Mouse (Mus musculus): Measurements from ENCODE around the gene Frmd4a. TPM values are rescaled to one million over a fixed set of nuclear protein-coding genes. Genes with fewer than 3 reads are reported as not detected.

Gene Frmd4a
- polyA plus RNA-seq (2015; fragmentation: Nextera tagmentation; extraction: Ambion mirVana) = 72.7 and 76.4 TPM in 2 replicates

DNA sequence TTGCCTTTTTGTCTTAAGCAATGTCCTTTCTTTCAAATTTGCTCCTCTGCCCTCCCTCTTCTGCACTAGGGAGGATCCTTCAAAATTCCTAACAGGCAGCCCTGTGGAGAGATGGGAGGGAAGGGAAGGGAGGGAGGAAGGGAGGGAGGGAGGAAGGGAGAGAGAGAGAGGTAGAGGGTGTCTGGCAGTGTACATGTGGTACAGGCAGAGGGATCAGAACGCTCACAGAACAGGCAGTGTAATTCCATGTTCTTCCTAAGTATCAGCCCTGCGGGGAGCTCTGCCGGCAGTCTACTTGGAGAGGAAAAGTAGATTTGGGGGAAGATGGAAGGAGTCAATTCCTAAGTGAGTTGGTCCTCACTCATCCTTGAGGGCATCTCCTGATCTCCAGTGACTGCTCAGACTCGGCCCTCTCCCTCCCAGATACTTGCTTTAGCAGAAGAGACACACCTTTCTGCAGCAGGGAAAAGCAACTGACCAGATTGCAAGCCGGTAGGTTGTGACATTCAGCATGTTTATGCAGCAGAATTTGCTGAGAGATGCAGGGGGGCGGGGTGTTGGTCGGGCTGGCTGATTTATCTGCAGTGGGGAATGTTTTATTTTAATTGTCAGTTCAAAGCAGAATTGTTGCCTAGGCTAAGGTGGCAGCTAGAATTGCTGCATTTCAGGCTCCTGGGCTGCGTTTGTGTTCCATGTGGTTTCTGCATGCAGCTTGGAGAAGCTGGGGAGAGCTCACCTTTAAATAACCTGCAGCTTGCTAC, at the start of gene Frmd4a:
Frmd4a (plus strand) TSS at position 190 of the 761 bp plus-strand sequence.
- peak within 1 kb of the TSS; percentile 68 for H3K27ac ChIP-seq (replicated peaks)
- H3K4me2 ChIP-seq (replicated peaks) = peak within 1 kb of the TSS; percentile 31
- H3K4me3 ChIP-seq = peak within 1 kb of the TSS; percentile 35
- H3K9ac ChIP-seq (replicated peaks) = peak within 1 kb of the TSS; percentile 37
- H3K9me3 ChIP-seq = no peaks in the 10 kb centered on the region
- peak; percentile 80; the same call in 1 of the 2 replicates for ATAC-seq (replicated peaks)
- 44% methylated on average over 8 of the region's 8 CpGs for WGBS
- H3K27me3 ChIP-seq = no peaks in the 10 kb centered on the region
- H3K4me1 ChIP-seq = peaks cover 22% of the 10 kb centered on the region
- no peaks in the 10 kb centered on the region for H3K36me3 ChIP-seq

DNA sequence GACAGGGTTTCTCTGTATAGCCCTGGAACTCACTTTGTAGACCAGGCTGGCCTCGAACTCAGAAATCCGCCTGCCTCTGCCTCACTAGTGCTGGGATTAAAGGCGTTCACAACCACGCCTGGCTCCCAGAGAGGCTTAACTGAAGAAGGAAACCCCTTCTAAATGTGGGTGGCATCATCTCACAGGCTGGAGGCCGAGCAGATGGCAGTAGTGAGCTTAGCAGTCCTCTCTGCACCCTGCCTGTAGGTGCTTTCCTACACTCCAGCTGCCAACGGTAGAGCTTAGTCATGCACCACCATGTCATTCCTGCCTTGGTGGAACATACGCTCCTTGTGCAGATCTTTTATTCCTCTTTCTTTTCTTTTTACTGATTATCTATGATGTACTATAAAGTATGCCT, 28.6 kb upstream of the Frmd4a start:
- WGBS = 87% methylated on average over 7 of the region's 7 CpGs
- H3K36me3 ChIP-seq = no peaks in the 10 kb centered on the region
- no peaks in the 10 kb centered on the region for H3K9me3 ChIP-seq
- no peaks in the 10 kb centered on the region for H3K4me1 ChIP-seq
- H3K9ac ChIP-seq (replicated peaks) = no peak overlapping the region
- H3K27me3 ChIP-seq = no peaks in the 10 kb centered on the region
- no peak overlapping the region for H3K27ac ChIP-seq (replicated peaks)
- H3K4me3 ChIP-seq = no peak overlapping the region
- ATAC-seq (replicated peaks) = no peak
- no peak overlapping the region for H3K4me2 ChIP-seq (replicated peaks)

DNA sequence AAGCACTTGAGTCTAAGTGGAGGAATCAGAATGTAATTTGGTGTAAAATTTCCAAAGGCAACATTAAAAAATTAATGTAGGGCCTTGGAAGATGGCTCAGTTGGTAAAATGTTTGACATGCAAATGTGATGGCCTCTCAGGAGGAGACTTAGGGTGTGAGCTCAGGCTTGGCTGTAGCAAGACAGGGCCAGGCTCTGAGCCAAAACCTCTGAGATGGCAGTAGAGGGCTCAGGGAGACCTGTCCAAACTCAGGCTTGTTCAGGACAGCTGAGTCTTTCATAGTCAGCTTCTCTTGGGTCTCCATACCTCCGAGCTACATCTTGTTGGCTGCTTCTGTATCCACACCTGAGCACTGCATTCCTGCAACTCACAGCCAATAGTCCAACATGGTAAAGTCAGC, 27.1 kb upstream of the Frmd4a start:
- Histone ChIP-seq H3K27ac (replicated peaks) (no peak overlapping the region), H3K4me3 (no peak overlapping the region), H3K4me2 (replicated peaks) (no peak overlapping the region), H3K9ac (replicated peaks) (no peak overlapping the region), H3K27me3 (no peaks in the 10 kb centered on the region), H3K4me1 (no peaks in the 10 kb centered on the region), H3K36me3 (no peaks in the 10 kb centered on the region), H3K9me3 (no peaks in the 10 kb centered on the region)
- no peak for ATAC-seq (replicated peaks)
- WGBS = 86% methylated on average over 1 of the region's 1 CpGs

DNA sequence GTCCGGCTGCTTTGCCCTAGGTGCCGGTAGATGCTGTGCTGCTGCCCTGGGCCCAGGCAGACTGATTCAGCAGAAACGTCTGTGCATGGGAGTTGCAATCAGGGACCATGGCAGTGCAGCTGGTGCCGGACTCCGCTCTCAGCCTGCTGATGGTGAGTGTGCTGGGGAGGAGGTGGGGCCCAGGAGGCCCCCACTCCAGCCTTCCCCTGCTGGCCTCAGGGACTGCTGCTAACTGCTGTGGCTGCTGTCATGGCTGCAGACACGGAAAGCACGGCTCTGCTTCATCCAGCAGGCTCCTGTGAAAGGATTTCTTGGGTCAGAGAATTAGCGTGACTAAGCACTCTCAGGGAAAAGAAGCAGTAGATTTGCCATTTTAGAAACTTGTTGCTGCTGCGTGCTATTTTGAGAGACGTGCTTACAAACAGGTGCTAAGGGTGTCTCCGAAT, 937 bp downstream of the Frmd4a start:
- H3K9me3 ChIP-seq = no peaks in the 10 kb centered on the region
- peak overlapping the region; percentile 37 for H3K9ac ChIP-seq (replicated peaks)
- H3K36me3 ChIP-seq = no peaks in the 10 kb centered on the region
- ATAC-seq (replicated peaks) = peak; percentile 78
- H3K27me3 ChIP-seq = no peaks in the 10 kb centered on the region
- WGBS = 43% methylated on average over 11 of the region's 11 CpGs
- H3K4me3 ChIP-seq = peak overlapping the region; percentile 35
- peak overlapping the region; percentile 31 for H3K4me2 ChIP-seq (replicated peaks)
- peak overlapping the region; percentile 68 for H3K27ac ChIP-seq (replicated peaks)
- H3K4me1 ChIP-seq = peaks cover 22% of the 10 kb centered on the region

DNA sequence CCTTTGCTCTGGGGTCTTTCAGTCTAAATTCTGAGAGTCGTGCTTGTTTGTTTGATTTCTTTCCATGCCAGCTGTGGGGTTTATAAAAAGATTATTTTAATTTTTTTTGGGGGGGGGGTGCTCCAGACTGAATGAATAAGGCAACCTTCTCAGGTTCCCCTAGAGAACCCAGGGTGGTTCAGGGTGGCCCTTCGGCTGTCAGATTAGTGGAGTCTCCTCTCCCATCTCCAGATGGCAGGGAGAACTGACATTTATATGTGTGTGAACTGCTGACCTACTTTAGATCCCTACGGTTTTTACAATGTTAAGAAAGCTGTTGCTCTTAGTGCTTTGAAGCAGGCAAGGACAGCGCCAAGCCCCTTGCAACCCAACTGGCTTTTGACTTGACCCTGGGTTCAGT, 1.4 kb downstream of the Frmd4a start:
- H3K9me3 ChIP-seq = no peaks in the 10 kb centered on the region
- peak overlapping the region; percentile 37; the same call in 1 of the 2 replicates for H3K9ac ChIP-seq (replicated peaks)
- no peaks in the 10 kb centered on the region for H3K27me3 ChIP-seq
- no peaks in the 10 kb centered on the region for H3K36me3 ChIP-seq
- WGBS = 71% methylated on average over 4 of the region's 4 CpGs
- peak overlapping the region; percentile 35 for H3K4me3 ChIP-seq
- peak overlapping the region; percentile 31 for H3K4me2 ChIP-seq (replicated peaks)
- no peak for ATAC-seq (replicated peaks)
- no peak overlapping the region for H3K27ac ChIP-seq (replicated peaks)
- peaks cover 22% of the 10 kb centered on the region for H3K4me1 ChIP-seq

DNA sequence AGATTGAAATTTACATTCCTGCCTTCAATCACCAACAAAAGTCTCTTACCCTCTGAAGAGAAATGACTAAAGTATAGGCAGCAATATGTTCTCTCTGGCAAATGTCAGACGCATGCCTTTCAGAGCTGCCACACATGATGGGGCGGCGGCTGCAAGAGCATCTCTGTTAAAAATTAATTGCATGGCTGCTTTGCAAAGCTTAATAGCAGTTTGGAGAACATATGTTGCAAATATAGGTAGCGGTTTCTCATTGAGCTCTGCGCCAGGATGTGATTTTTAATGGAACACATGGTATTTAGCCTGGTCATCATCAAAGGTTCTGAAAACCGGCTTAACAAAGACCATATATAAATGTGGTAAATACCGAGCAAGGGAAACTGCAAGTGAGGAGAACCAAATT, 7.4 kb downstream of the Frmd4a start:
- Histone ChIP-seq H3K4me1 (peaks cover 10% of the 10 kb centered on the region; the same call in 1 of the 2 replicates), H3K27me3 (no peaks in the 10 kb centered on the region), H3K4me2 (replicated peaks) (no peak overlapping the region), H3K9ac (replicated peaks) (no peak overlapping the region), H3K36me3 (no peaks in the 10 kb centered on the region), H3K4me3 (no peak overlapping the region), H3K9me3 (no peaks in the 10 kb centered on the region), H3K27ac (replicated peaks) (peak overlapping the region; percentile 81)
- 53% methylated on average over 7 of the region's 7 CpGs for WGBS
- peak; percentile 73 for ATAC-seq (replicated peaks)

DNA sequence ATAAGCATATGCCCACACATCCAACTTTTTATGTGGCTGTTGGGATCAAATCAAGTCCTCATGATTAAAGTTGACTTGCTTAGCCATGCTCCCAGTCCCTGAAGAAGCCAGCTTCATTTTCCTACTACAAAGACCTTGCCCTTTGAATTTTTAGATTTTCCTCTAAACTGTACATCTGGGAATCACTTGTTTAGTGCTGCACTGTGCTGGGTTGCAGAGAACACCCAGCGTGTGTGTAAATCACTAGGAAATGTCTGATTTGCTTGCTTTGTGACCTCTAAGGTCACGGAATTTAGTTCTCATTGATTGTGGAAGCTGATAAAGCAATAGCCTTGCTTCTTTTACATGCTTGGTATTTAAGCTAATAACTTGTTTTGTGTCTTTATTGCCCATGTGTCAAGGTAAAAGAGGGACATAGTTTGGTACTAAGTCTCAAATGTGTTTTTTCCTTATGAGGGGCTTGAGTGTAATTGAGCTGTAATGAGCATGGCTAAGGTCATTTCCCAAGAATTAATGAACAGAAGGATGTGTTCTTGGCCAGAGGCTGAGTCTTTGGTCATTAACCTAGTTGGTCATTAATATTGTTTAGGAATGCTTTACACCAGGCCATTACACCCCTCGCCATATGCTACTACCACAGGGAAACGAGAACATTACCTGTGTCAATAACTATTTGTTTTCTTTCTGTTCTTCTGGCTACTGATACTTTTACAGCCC, 11.7 kb downstream of the Frmd4a start:
- Histone ChIP-seq H3K36me3 (no peaks in the 10 kb centered on the region), H3K9me3 (no peaks in the 10 kb centered on the region), H3K4me3 (no peak overlapping the region), H3K9ac (replicated peaks) (no peak overlapping the region), H3K27me3 (no peaks in the 10 kb centered on the region), H3K4me2 (replicated peaks) (no peak overlapping the region), H3K4me1 (peaks cover 10% of the 10 kb centered on the region; the same call in 1 of the 2 replicates), H3K27ac (replicated peaks) (no peak overlapping the region)
- 78% methylated on average over 4 of the region's 4 CpGs for WGBS
- ATAC-seq (replicated peaks) = no peak

DNA sequence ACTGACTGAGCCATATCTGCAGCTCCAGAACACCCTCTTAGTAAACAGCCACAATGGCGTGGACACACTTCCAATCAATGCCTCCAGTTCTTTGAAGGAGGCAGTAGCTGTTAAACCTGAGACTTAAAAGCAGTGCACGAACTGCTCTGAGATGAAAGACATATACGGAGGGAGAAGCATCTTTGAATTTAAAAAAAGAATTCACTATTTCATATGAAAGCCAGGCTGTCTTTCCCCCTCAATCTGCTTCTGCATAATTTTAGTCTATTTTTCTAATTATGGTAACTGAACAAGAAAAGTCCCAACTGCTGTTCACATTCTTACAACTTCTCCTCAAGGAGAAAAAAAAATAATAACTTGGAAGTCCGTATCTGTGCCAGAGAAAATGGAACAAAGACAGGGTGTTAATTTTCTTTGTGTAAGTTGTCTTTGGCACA, 18.7 kb downstream of the Frmd4a start:
- Histone ChIP-seq H3K27me3 (no peaks in the 10 kb centered on the region), H3K4me1 (peaks cover 18% of the 10 kb centered on the region), H3K4me3 (no peak overlapping the region), H3K4me2 (replicated peaks) (no peak overlapping the region), H3K36me3 (no peaks in the 10 kb centered on the region), H3K9me3 (no peaks in the 10 kb centered on the region), H3K9ac (replicated peaks) (no peak overlapping the region), H3K27ac (replicated peaks) (peak overlapping the region; percentile 87)
- peak; percentile 55 for ATAC-seq (replicated peaks)
- WGBS = 36% methylated on average over 4 of the region's 4 CpGs

DNA sequence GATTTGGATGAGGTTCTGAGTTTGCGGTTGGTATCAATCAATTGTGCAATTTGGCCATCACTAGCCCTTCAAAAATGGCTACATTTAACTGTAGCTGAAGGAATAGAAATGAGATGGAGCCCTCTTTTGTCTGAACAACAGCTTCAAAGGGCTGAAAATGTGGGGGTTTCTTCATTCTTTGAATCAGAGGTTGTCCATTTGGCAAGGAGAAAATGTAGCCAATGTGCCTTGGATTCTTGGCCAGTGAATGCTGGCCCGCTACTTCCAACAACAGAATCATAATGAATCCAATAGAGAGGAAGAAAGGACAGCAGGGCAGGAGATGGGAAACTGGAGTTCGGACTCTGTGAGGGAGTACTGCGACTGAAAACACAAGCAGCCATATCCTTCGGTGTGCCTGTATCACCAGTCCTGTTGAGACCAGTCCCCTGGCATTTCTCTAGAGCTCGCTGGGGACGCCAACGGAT, 19.2 kb downstream of the Frmd4a start:
- Histone ChIP-seq H3K4me1 (peaks cover 20% of the 10 kb centered on the region), H3K4me2 (replicated peaks) (no peak overlapping the region), H3K36me3 (no peaks in the 10 kb centered on the region), H3K27me3 (no peaks in the 10 kb centered on the region), H3K9ac (replicated peaks) (no peak overlapping the region), H3K27ac (replicated peaks) (peak overlapping the region; percentile 87), H3K9me3 (no peaks in the 10 kb centered on the region), H3K4me3 (no peak overlapping the region)
- peak; percentile 73 for ATAC-seq (replicated peaks)
- 50% methylated on average over 8 of the region's 8 CpGs for WGBS

DNA sequence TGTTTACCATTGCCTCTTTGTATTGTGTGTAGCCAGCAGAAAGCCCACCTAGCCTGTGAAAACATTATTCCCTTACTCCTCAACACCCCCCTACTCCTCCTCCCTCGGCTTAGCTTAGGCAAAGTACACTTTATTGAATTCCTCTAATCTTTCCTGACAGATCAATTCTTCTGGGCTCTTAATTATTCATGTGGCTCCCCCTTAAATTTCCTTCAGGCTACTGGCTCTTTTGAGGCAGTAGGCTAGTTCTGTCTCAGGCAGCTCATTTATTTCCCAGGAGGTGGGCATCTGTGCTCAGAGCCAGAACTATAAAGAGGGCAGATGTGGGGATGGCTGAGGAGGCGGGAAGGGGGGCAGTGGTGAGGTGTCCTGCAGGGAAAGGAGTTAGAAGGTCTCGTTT, 24.5 kb downstream of the Frmd4a start:
- no peaks in the 10 kb centered on the region for H3K36me3 ChIP-seq
- under 1% methylated on average over 3 of the region's 3 CpGs for WGBS
- peak; percentile 92 for ATAC-seq (replicated peaks)

DNA sequence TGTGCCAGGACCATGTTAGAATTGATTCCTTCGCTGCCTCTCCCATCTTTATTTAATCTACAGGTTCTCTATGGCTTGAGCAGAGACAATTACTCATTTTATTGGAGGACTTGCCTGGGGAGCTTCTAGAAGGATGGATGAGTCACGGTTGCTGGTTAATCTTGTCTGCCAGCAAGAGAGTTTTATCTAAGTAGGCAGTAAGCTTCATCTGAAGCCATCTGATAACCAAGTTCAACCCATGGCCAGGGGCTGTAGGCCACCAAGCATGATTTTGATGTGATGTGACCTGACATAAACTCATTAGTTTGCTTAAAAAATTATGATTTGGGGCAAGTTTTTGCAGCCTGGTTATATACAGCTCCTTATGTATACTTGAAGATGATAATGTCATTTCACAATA, 38.0 kb downstream of the Frmd4a start:
- 89% methylated on average over 2 of the region's 2 CpGs for WGBS
- H3K4me2 ChIP-seq (replicated peaks) = no peak overlapping the region
- no peak for ATAC-seq (replicated peaks)
- H3K9me3 ChIP-seq = no peaks in the 10 kb centered on the region
- no peaks in the 10 kb centered on the region for H3K27me3 ChIP-seq
- no peaks in the 10 kb centered on the region for H3K36me3 ChIP-seq
- H3K9ac ChIP-seq (replicated peaks) = no peak overlapping the region
- H3K27ac ChIP-seq (replicated peaks) = no peak overlapping the region
- H3K4me3 ChIP-seq = no peak overlapping the region
- 0 out of 2 replicates have a peak, but pooled peaks cover 4% of the 10 kb centered on the region for H3K4me1 ChIP-seq

More for the DNA sequence above, 24.5 kb downstream of the Frmd4a start:
- Histone ChIP-seq H3K4me1 (peaks cover 10% of the 10 kb centered on the region), H3K9me3 (no peaks in the 10 kb centered on the region), H3K27ac (replicated peaks) (no peak overlapping the region), H3K27me3 (no peaks in the 10 kb centered on the region), H3K4me2 (replicated peaks) (no peak overlapping the region), H3K4me3 (no peak overlapping the region), H3K9ac (replicated peaks) (no peak overlapping the region)

DNA sequence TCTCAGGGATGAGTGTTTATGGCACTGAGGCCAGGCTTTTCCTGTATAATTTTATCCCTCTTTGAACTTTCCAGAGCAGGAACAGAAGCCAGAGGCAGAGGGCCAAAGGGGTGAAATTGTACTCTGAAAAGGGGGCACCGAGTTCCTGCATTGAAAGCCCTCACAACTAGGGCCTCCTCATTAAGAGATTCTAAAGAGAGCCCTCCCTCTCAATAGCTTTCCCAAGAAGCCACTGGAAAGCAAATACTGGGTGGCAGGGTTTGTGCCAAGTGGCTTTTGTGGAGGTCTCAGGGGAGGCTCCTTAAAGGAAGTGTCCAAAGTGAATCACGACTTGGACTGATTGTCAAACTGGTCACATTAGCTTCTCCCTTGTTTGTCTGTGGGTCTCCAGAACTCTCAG, 43.2 kb downstream of the Frmd4a start:
- no peak for ATAC-seq (replicated peaks)

More for the DNA sequence above, 43.2 kb downstream of the Frmd4a start:
- Histone ChIP-seq H3K36me3 (no peaks in the 10 kb centered on the region), H3K27me3 (no peaks in the 10 kb centered on the region), H3K9ac (replicated peaks) (no peak overlapping the region), H3K4me3 (no peak overlapping the region), H3K4me1 (0 out of 2 replicates have a peak, but pooled peaks cover 4% of the 10 kb centered on the region), H3K4me2 (replicated peaks) (no peak overlapping the region), H3K9me3 (no peaks in the 10 kb centered on the region), H3K27ac (replicated peaks) (no peak overlapping the region)
- 11% methylated on average over 2 of the region's 2 CpGs for WGBS
